Mouse (Mus musculus) erythroblast, embryonic 14.5 days (primary cell): ENCODE measurements at regions not wholly inside any gene's neighbourhood (a gene's known extent, or its start where the extent isn't known, plus 50 kb on each side); places are given as distances from the start of the nearest gene placed in this dataset.

ENCODE experiments used
- GATA1 ChIP-seq: IDR thresholded peaks from 2 replicates; pipeline ENCODE4 v1.6.1; 2012; ENCODE audit warnings: low read length, inconsistent platforms, mixed read lengths
- TAL1 ChIP-seq: IDR thresholded peaks from 3 replicates; pipeline ENCODE4 v1.6.1; 2012; ENCODE audit warnings: low read length, inconsistent platforms, mixed read lengths

GRCm38 (mm10) chr1:165020960-165021563 lies 85.7 kb upstream of the Xcl1 start:
- TF ChIP-seq GATA1 (no peak), TAL1 (no peak)
